Mouse (Mus musculus) thymus, adult 2 months (tissue): ENCODE results near the gene Cib3.

Source experiments
- CTCF ChIP-seq: fragments of 200-500 bp; IDR thresholded peaks from 2 replicates; pipeline ENCODE4 v1.5.1; 2012; ENCODE audit warnings: mild to moderate bottlenecking, control low read depth, low read length, moderate library complexity, borderline replicate concordance; ENCODE audit not compliant: control insufficient read depth, poor library complexity, insufficient read depth; ENCODE audit errors: extremely low read depth
- POLR2A ChIP-seq: fragments of 200-500 bp; IDR thresholded peaks from 2 replicates; pipeline ENCODE4 v1.6.1; 2012; ENCODE audit warnings: mild to moderate bottlenecking, low read length, control low read depth, moderate library complexity; ENCODE audit not compliant: control insufficient read depth, poor library complexity, insufficient read depth; ENCODE audit errors: extremely low read depth

DNA sequence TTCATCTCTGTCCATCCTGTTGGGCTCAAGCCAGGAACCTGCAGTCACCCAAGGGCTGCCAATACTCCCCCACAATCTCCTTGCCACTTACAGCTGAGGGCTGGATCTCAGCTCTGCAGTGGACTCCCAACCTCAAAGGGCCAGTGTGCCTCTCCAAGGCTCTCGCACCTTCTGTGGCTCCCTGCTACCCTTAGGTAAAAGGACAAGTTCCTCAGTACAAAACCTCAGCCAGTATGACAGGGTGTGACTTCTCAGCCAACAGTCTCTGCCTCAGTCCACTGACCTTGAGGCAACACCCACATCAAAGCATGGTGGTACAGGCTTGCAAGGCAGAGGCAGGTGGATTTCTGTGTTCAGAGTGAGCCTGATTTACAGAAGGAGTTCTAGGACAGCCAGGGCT lies 791 bp downstream of the Cib3 start:
- TF ChIP-seq CTCF = no peak
- no peak for TF ChIP-seq POLR2A
